Mouse (Mus musculus) spleen, adult 2 months (tissue): ENCODE measurements around the gene Cfap299. TPM values are rescaled to one million over a fixed set of nuclear protein-coding genes. Genes with fewer than 3 reads are reported as not detected.
"Not testable (repeated sequence)": the region's sequence is repeated elsewhere in the genome, so short reads cannot be mapped to it uniquely, and the experiment has no call there.

Source experiments
- DNase-seq, 2 experiments: peaks; one replicate each; pipeline versions ENCODE4 v3.0.0 to v3.0.0-alpha.2; 2012 to 2021; ENCODE audit warnings: low spot score in 2 of 2, low read depth in 1 of 2
- H3K27ac ChIP-seq: fragments of 200-500 bp; 2 replicates; pipeline ENCODE4 v1.5.1; 2012; ENCODE audit warnings: low read length, inconsistent platforms; ENCODE audit not compliant: insufficient read depth
- H3K27me3 ChIP-seq: fragments of 200-500 bp; 2 replicates; pipeline ENCODE4 v1.6.1; 2012; ENCODE audit warnings: mild to moderate bottlenecking, moderate library complexity, low read length, inconsistent platforms; ENCODE audit not compliant: control insufficient read depth, insufficient read depth
- H3K36me3 ChIP-seq: fragments of 200-500 bp; 2 replicates; pipeline ENCODE4 v1.6.1; 2012; ENCODE audit warnings: mild to moderate bottlenecking, low read length, inconsistent platforms; ENCODE audit not compliant: control insufficient read depth, insufficient read depth
- H3K4me1 ChIP-seq: fragments of 200-500 bp; 2 replicates; pipeline ENCODE4 v1.6.1; 2011; ENCODE audit warnings: inconsistent platforms; ENCODE audit not compliant: control insufficient read depth, insufficient read depth, insufficient read length
- H3K4me3 ChIP-seq: fragments of 200-500 bp; 2 replicates; pipeline ENCODE4 v1.5.1; 2011; ENCODE audit warnings: mild to moderate bottlenecking, inconsistent platforms; ENCODE audit not compliant: insufficient read depth, insufficient read length; ENCODE audit errors: extremely low read depth
- CTCF ChIP-seq: fragments of 200-500 bp; IDR thresholded peaks from 2 replicates; pipeline ENCODE4 v1.5.1; 2011; ENCODE audit warnings: mild to moderate bottlenecking, inconsistent platforms; ENCODE audit not compliant: insufficient read depth, insufficient read length, insufficient replicate concordance; ENCODE audit errors: extremely low read depth
- POLR2A ChIP-seq: fragments of 200-500 bp; IDR thresholded peaks from 2 replicates; pipeline ENCODE4 v1.6.1; 2011; ENCODE audit warnings: low read depth, low read length, inconsistent platforms
- WGBS: fragments of 180-500 bp; shearing (Covaris S2); methylation state at CpG from one replicate; pipeline ENCODE4 v1.1.7; 2018; 5-methylcytosine and 5-hydroxymethylcytosine counted together
- polyA plus RNA-seq: library from polyadenylated mRNA; depleted of rRNA; stranded (reverse); fragments of >200 nt; gene quantifications from 2 replicates; pipeline ENCODE4 v1.2.3, GENCODE M21; 2012

Gene Cfap299
- polyA plus RNA-seq, 1 experiment, result not detected

DNA sequence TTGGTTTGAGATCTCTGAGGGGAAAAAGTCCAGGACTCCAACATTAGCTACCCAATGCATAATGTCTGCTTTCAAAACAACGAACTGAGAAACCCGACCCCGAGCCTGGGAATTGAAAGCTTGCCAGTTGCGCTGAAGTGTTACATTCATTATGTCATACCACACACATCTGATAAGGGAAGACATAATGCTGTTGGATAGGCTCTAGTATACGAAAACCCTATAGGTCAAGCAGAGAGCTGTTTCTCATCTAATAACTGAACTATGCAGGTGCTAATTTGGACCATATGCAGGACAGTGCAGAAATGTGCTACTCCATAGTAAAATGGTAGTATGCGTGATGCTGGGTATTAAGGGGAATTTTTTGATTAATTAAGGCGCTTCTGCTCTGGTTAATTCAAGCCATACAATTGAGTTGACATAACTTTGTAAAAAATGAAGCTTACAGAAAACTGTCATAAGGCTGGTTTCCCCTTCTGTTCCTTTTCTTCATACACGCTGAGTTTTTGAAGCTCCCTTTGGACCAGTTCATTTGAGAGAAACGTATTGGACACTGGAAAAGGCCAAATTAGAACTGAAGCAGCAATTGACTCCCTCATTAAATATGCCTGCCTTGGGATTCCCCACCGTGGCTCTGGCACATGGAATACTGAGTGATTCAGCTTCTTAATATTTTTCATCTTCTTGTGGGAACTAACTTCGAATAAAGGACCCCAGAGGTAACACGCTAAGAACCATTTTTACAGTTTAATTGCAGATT, 245.8 kb downstream of the Cfap299 start:
- Histone ChIP-seq H3K36me3 (no peaks in the 10 kb centered on the region), H3K4me1 (no peaks in the 10 kb centered on the region), H3K27me3 (no peaks in the 10 kb centered on the region; the same call in 1 of the 2 replicates), H3K4me3 (no peak overlapping the region), H3K27ac (no peak overlapping the region)
- TF ChIP-seq CTCF, result no peak
- TF ChIP-seq POLR2A, result no peak
- WGBS, result 76% methylated on average over 12 of the region's 12 CpGs
- DNase-seq, result no peak

GRCm38 (mm10) chr5:98575471-98575834, 246.3 kb downstream of the Cfap299 start:
- whole genome bisulfite sequencing, result 75% methylated on average over 4 of the region's 4 CpGs
- Histone ChIP-seq H3K27ac (no peak overlapping the region), H3K27me3 (no peaks in the 10 kb centered on the region; the same call in 1 of the 2 replicates), H3K4me3 (no peak overlapping the region), H3K4me1 (no peaks in the 10 kb centered on the region), H3K36me3 (no peaks in the 10 kb centered on the region)
- DNase-seq, result no peak
- TF ChIP-seq CTCF (no peak), POLR2A (no peak)

- WGBS, result 92% methylated on average over 6 of the region's 6 CpGs
- not testable (repeated sequence) for DNase-seq, H3K27me3 ChIP-seq, H3K27ac ChIP-seq, H3K36me3 ChIP-seq, H3K4me3 ChIP-seq, H3K4me1 ChIP-seq
These were observed 247.4 kb downstream of the Cfap299 start for GRCm38 (mm10) chr5:98576538-98576937.

DNA sequence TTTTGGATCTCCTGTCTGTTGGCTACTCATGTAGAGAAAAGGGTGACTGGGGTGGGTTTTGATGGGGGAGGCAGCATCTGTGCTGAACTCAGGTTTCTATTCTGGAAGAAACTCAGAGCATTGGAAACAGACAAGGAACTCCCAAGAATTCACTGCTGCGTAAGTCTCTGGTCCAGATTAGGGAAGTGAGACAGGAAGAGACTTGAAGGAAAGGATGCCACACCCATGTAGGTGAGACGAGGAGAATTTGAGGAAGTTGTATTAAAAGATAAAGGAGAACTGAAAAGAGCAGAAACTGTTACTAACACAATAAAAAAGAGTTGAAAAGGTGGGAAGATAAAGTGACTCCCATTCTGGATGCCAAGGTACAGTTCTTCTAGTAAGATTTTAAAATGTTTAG, 249.3 kb downstream of the Cfap299 start:
- WGBS, result 7% methylated on average over 2 of the region's 2 CpGs
- Histone ChIP-seq H3K27ac (no peak overlapping the region), H3K4me3 (no peak overlapping the region), H3K36me3 (no peaks in the 10 kb centered on the region), H3K27me3 (no peaks in the 10 kb centered on the region; the same call in 1 of the 2 replicates), H3K4me1 (no peaks in the 10 kb centered on the region)
- no peak for TF ChIP-seq CTCF
- no peak for TF ChIP-seq POLR2A
- DNase-seq, result no peak

DNA sequence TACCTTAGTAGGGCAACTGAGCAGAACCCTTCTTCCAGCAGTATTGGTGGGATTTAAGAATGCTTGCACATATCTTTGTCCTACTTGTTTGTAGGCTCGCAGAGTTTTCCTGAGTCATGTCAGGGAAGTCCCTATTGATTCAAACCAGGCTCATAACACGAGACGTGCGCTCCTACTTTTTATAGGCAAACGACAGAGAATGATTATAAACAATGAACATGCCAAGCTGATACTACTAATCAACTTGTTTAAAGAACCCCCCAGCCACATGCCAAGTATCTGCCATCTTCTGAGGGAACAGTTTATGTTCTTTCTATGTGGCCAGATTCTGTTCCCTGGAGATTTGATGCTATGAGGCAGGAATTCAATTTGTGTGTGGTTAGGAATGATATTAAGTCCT, 251.7 kb downstream of the Cfap299 start:
- TF ChIP-seq CTCF (no peak), POLR2A (no peak)
- DNase-seq, result no peak
- no peaks in the 10 kb centered on the region; the same call in 1 of the 2 replicates for H3K27me3 ChIP-seq
- no peaks in the 10 kb centered on the region for H3K36me3 ChIP-seq
- H3K4me1 ChIP-seq, result no peaks in the 10 kb centered on the region
- WGBS, result 69% methylated on average over 5 of the region's 5 CpGs
- no peak overlapping the region for H3K4me3 ChIP-seq
- H3K27ac ChIP-seq, result no peak overlapping the region

- TF ChIP-seq POLR2A, result no peak
- TF ChIP-seq CTCF, result no peak
- Histone ChIP-seq H3K4me1 (no peaks in the 10 kb centered on the region), H3K36me3 (no peaks in the 10 kb centered on the region), H3K27me3 (no peaks in the 10 kb centered on the region; the same call in 1 of the 2 replicates), H3K27ac (no peak overlapping the region), H3K4me3 (no peak overlapping the region)
- no peak for DNase-seq
- 87% methylated on average over 3 of the region's 3 CpGs for WGBS
These were observed 252.9 kb downstream of the Cfap299 start for GRCm38 (mm10) chr5:98582051-98582450.

GRCm38 (mm10) chr5:98585915-98586314, 256.8 kb downstream of the Cfap299 start:
- DNase-seq, result no peak
- Histone ChIP-seq H3K4me3 (no peak overlapping the region), H3K27me3 (no peaks in the 10 kb centered on the region), H3K27ac (no peak overlapping the region), H3K36me3 (no peaks in the 10 kb centered on the region), H3K4me1 (no peaks in the 10 kb centered on the region)
- TF ChIP-seq POLR2A (no peak), CTCF (no peak)
